Mouse (Mus musculus): Measurements from ENCODE around the gene Morn3.

GRCm38 (mm10) chr5:123094238-123094991 is 47.6 kb upstream of the Morn3 start:
- no peak for TF ChIP-seq MYC (IDR thresholded peaks at IDR 0.05; ENCODE audit: low read depth, low read length)
- no peak for TF ChIP-seq CTCF (conservative IDR thresholded peaks at IDR 0.05 in 1 of 2, IDR thresholded peaks at IDR 0.05 in 1 of 2; ENCODE audit: low read depth in 2 of 2, low read length in 2 of 2)
- no peak for TF ChIP-seq SIN3A (IDR thresholded peaks at IDR 0.05; ENCODE audit: low read length)
- no peak for TF ChIP-seq ZMIZ1 (IDR thresholded peaks at IDR 0.05; ENCODE audit: low read depth, low read length)
- TF ChIP-seq EP300 (IDR thresholded peaks at IDR 0.05; ENCODE audit: low read length), result no peak
